Mouse (Mus musculus): ENCODE data around the gene Rapgef2.

- TF ChIP-seq CTCF (IDR thresholded peaks at IDR 0.05; ENCODE audit: insufficient read depth, low read length) (0 out of 2 replicates have a peak, but pooled peaks have one; percentile 2), POLR2A (IDR thresholded peaks at IDR 0.05; ENCODE audit: borderline replicate concordance, extremely low read depth, low read depth, low read length) (no peak)
Observed at GRCm38 (mm10) chr3:79221296-79222191, 64.8 kb downstream of the Rapgef2 start.

All from lung, adult 2 months (tissue).